Mouse (Mus musculus): ENCODE results near the gene Sec1.

DNA sequence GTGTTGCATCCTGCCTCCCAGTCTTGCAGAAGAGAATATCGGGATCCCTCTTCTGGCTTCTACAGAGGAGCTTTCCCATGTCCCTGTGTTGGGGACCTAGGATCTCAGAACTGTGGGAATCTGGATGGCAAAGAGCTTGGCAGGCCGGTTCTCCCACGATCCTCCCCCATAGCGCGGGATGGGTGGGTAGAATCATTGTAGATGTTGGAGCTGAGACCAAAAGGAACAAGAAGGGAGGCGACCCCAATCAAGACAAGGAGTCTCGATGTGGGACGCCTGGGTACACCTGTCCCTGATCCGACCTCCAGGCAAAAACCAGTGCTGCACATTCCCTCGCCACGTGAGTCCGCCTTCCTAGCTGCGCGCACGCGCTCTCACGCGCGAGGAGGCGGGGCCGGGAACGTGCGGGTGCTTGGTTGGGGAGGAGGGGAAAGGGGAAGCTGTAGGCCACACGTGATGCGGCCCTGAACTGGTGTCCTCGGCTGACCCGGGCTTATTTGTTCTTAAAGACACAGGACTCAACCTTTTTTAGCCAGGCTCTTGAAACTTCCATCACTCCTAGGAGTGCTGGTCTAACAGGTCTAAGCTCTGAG, 13.3 kb upstream of the Sec1 start:
- TF ChIP-seq CTCF (IDR thresholded peaks at IDR 0.05; ENCODE audit: borderline replicate concordance, insufficient read depth, low read length) (no peak), POLR2A (IDR thresholded peaks at IDR 0.05; ENCODE audit: low read depth, low read length) (peak; percentile 61)

Data from embryonic fibroblast, embryonic 13.5 days (primary cell).